Mouse (Mus musculus) cerebellum, adult 2 months (tissue): ENCODE results near the gene Ncapg. TPM values are rescaled to one million over a fixed set of nuclear protein-coding genes. Genes with fewer than 3 reads are reported as not detected.

Experiments used
- DNase-seq, 2 experiments: peaks; one replicate each; pipeline ENCODE4 v3.0.0; 2021
- H3K27ac ChIP-seq: fragments of 200-500 bp; 2 replicates; pipeline ENCODE4 v1.5.1; 2012; ENCODE audit warnings: low read length, control low read depth, inconsistent platforms; ENCODE audit not compliant: insufficient read depth
- H3K27me3 ChIP-seq: fragments of 200-500 bp; 2 replicates; pipeline ENCODE4 v1.6.1; 2012; ENCODE audit warnings: inconsistent platforms, mild to moderate bottlenecking, low read length, moderate library complexity; ENCODE audit not compliant: control insufficient read depth, insufficient read depth
- H3K4me1 ChIP-seq: fragments of 200-500 bp; 2 replicates; pipeline ENCODE4 v1.6.1; 2011; ENCODE audit warnings: low read length; ENCODE audit not compliant: control insufficient read depth, insufficient read depth
- H3K4me3 ChIP-seq: fragments of 200-500 bp; replicated peaks from 2 replicates; pipeline ENCODE3; 2011; ENCODE audit warnings: mild to moderate bottlenecking, low read depth, low read length, control low read depth; ENCODE audit not compliant: insufficient read depth
- CTCF ChIP-seq: fragments of 200-500 bp; IDR thresholded peaks from 2 replicates; pipeline ENCODE4 v1.5.1; 2011; ENCODE audit warnings: low read depth, mild to moderate bottlenecking, control low read depth, low read length, moderate library complexity, borderline replicate concordance; ENCODE audit not compliant: insufficient read depth
- POLR2A ChIP-seq: fragments of 200-500 bp; IDR thresholded peaks from 2 replicates; pipeline ENCODE4 v1.6.1; 2011; ENCODE audit warnings: low read length, control low read depth, borderline replicate concordance; ENCODE audit not compliant: insufficient read depth
- WGBS: fragments of 180-500 bp; shearing (Covaris S2); methylation state at CpG from one replicate; pipeline ENCODE4 v1.1.7; 2018; 5-methylcytosine and 5-hydroxymethylcytosine counted together
- polyA plus RNA-seq: library from polyadenylated mRNA; depleted of rRNA; stranded (reverse); fragments of >200 nt; gene quantifications from 2 replicates; pipeline ENCODE4 v1.2.3, GENCODE M21; 2012; rRNA removed

Ncapg gene
- polyA plus RNA-seq, 1 experiment = 0.11 TPM

DNA sequence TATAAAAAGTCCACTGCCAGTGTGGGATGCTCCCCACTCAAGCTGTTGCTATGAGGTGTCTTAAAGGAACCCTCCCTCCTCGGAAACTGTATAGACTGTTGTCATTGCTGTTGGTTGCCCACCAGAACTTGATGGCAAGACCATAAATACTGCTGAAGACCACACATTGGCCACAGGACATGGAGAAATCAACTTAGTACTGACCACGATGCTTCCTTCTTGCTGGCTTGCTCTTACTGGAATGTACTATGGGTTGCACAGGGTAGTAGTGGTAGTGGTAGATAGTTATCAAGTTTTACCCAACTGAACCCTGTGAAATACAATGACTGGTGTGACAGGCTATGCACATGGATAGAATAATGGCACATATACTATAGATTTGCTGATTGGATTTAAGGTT, 37.1 kb downstream of the Ncapg start:
- H3K27ac ChIP-seq = no peak overlapping the region
- no peak overlapping the region for H3K4me3 ChIP-seq
- H3K27me3 ChIP-seq = no peaks in the 10 kb centered on the region
- DNase-seq = no peak
- no peaks in the 10 kb centered on the region for H3K4me1 ChIP-seq
- TF ChIP-seq CTCF = no peak
- WGBS = 99% methylated on average over 2 of the region's 2 CpGs

DNA sequence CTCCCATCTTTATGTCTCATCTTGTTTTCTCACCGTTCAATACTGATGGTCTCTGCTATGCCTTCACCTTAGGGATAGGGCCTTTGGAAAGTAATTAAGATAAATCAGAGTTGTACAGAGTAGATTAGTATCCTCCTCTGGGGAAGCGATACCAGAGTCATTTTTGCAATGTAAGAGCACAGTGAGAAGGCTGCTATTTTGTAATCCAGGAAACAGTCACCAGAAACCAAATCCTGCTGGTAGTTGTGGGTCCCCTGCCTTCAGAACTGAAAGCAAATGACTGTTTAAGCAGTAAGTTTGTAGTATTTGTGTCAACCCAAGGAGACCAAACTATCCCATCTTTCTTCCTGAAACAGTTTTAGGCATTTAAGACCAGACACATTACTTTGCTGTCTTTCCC, 39.9 kb downstream of the Ncapg start:
- Histone ChIP-seq H3K27ac (no peak overlapping the region), H3K4me3 (no peak overlapping the region), H3K4me1 (no peaks in the 10 kb centered on the region), H3K27me3 (no peaks in the 10 kb centered on the region)
- no peak for DNase-seq
- TF ChIP-seq CTCF (no peak), POLR2A (no peak)
- 96% methylated on average over 2 of the region's 2 CpGs for WGBS

DNA sequence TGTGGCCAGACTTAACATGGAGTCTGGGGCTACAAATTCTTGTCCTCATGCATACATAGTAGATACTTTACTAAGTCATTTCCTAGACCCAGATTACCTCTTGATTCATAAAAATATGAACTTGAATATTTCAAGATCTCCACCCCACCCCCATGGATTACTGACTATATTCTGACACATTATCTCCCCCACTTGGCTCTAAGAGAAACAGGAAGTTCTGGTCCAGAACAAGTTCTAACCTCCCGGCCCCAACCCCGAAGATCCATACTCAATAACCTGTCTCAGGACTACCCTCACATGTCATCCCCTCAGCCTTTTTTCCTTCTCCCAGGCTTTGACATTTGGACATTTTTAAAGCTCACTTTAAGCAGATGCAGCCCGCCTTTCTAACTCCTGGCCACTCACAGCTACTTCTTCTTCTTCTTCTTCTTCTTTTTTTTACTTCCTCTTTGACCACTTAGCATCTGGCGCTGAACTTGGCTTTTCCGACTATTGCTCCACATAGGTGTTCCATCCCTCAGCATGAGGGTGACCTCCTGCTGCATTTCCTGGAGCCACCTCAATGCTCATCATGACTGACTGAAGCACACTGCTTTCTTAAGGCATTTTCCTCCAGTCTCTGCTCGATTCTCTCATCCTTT, 49.2 kb downstream of the Ncapg start:
- no peak overlapping the region for H3K27ac ChIP-seq
- no peaks in the 10 kb centered on the region for H3K4me1 ChIP-seq
- no peak for DNase-seq
- H3K4me3 ChIP-seq = no peak overlapping the region
- WGBS = 89% methylated on average over 6 of the region's 6 CpGs
- no peaks in the 10 kb centered on the region for H3K27me3 ChIP-seq
- TF ChIP-seq CTCF = no peak
- no peak for TF ChIP-seq POLR2A

DNA sequence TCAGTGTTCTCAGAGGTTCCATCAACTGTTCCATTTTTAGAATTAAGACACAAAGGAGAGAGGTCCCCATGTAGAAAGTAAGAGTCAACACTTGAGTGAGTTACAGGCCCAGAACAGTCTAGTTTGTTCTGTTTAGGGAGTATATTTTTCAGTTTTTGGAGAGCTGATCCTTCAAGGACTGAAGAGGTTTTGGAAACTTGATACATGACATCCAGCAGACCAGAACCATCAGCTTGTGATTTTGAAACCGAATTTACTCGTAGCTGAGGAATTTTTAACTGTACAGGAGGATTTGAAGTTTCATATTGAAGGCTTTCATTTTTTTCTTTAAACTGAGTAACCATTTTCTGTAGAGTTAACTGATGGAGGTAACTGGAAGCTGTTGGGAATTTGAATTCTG, 64.0 kb downstream of the Ncapg start:
- Histone ChIP-seq H3K27ac (no peak overlapping the region), H3K4me3 (no peak overlapping the region), H3K27me3 (no peaks in the 10 kb centered on the region), H3K4me1 (no peaks in the 10 kb centered on the region)
- no peak for TF ChIP-seq POLR2A
- no peak for TF ChIP-seq CTCF
- no peak for DNase-seq
- WGBS = 97% methylated on average over 2 of the region's 2 CpGs

DNA sequence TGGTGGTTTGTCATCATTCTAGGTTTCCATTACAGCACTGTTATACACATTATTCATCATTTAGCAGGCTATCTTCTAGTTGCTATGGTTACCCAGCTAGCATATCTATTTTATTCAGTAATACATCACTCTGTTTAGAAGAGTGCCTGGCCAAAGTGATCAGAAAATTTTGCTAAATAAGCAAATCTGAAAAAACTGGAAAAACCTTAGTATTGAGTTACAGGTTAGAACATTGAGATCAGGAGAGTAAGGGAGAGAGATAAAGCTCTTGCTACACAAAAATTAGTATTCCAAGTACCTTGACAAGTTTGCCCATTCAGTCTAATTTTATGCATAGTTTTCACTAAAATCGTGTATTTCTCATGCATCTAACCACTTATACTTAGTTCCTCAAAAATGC, 68.2 kb downstream of the Ncapg start:
- 91% methylated on average over 1 of the region's 1 CpGs for WGBS
- H3K27me3 ChIP-seq = no peaks in the 10 kb centered on the region
- H3K27ac ChIP-seq = no peak overlapping the region
- no peak overlapping the region for H3K4me3 ChIP-seq
- DNase-seq = no peak
- TF ChIP-seq POLR2A = no peak
- TF ChIP-seq CTCF = no peak
- no peaks in the 10 kb centered on the region for H3K4me1 ChIP-seq

Other genes starting within 250 kb of the Ncapg start
- 454 and 593 TPM in 2 replicates for gene Qdpr, start 219.7 kb upstream of the Ncapg start, polyA plus RNA-seq
- gene Clrn2, start 216.2 kb upstream of the Ncapg start, polyA plus RNA-seq = not detected in 2 replicates
- gene Lap3, start 176.5 kb upstream of the Ncapg start, polyA plus RNA-seq = 51.1 and 56.7 TPM in 2 replicates
- 131 and 134 TPM in 2 replicates for gene Med28, start 149.7 kb upstream of the Ncapg start, polyA plus RNA-seq
- gene Fam184b, start 30.3 kb upstream of the Ncapg start, polyA plus RNA-seq = 6.4 and 6.9 TPM in 2 replicates
- 6.4 and 7.0 TPM in 2 replicates for gene Lcorl, start 187.7 kb downstream of the Ncapg start, polyA plus RNA-seq